Comparison of ENCODE assay signal across 14 mouse cellular contexts in genomic region chr13:47151060-47151459, GRCm38 (mm10). TPM values are rescaled to one million over a fixed set of nuclear protein-coding genes. Genes with fewer than 3 reads are reported as not detected.
DNase-seq lines count a peak whose midpoint lies in the region; ATAC-seq lines count a peak whose summit lies in the region.
"Had no signal": no experiment of that assay in that cellular context is flagged by ENCODE, and none has a peak within 500 bp of the region (broad histone marks: within the 10 kb centered on the region; RNA-seq: fewer than 3 reads in every experiment).

No protein-coding gene starts in this region.

- peaks cover 23% of the 10 kb centered on the region for H3K4me1 ChIP-seq in heart, embryonic 11.5 days (ENCODE audit: control insufficient read depth, insufficient read depth, low read length)

- H3K27ac ChIP-seq in heart, embryonic 11.5 days (ENCODE audit: low read depth, low read length) = no peak overlapping the region
- H3K27ac ChIP-seq: heart, embryonic 13.5 days; hindbrain, embryonic 14.5 days; limb, embryonic 15.5 days; midbrain, embryonic 10.5 days had no signal

- WGBS in heart, embryonic 11.5 days (ENCODE audit: insufficient replicate concordance) = 89% methylated on average over 14 of the region's 14 CpGs

- H3K27me3 ChIP-seq in heart, embryonic 11.5 days (ENCODE audit: control insufficient read depth, insufficient read depth, low read length) = no peaks in the 10 kb centered on the region
- H3K27me3 ChIP-seq: heart, embryonic 13.5 days; limb, embryonic 15.5 days; Patski had no signal

- peak; percentile 13 for DNase-seq in heart, postnatal 25 days (ENCODE audit: low spot score)
- peak; percentile 4 for DNase-seq in 416B (ENCODE audit: low read depth)
- peak; percentile 65 for DNase-seq in brain, adult 2 months (ENCODE audit: low read depth, low spot score)
- DNase-seq in lung, postnatal 10 days = peak; percentile 60
- DNase-seq in cerebellum, adult 11-12 months = no peak
- no peak for DNase-seq in cerebellum, postnatal 4 days (ENCODE audit: low spot score in 2 of 2)
- DNase-seq: kidney, adult 9 months had no signal

- intact Hi-C loops in heart, postnatal 25 days (cut with DNase I) = loop anchor here (10.0 kb wide), 1 partner anchor 74 kb away; no protein-coding TSS in a partner anchor

- no peak overlapping the region for H3K4me2 ChIP-seq in heart, embryonic 11.5 days
- H3K4me2 ChIP-seq: heart, embryonic 13.5 days; hindbrain, embryonic 14.5 days; limb, embryonic 15.5 days had no signal

- H3K9me3 ChIP-seq in heart, embryonic 11.5 days (replicated peaks; ENCODE audit: control insufficient read depth, low read length) = no peaks in the 10 kb centered on the region
- H3K9me3 ChIP-seq: heart, embryonic 13.5 days; limb, embryonic 15.5 days; midbrain, embryonic 10.5 days had no signal

- no peak overlapping the region for H3K9ac ChIP-seq in heart, embryonic 11.5 days (ENCODE audit: low read depth, low read length)
- H3K9ac ChIP-seq: heart, embryonic 13.5 days; hindbrain, embryonic 14.5 days; limb, embryonic 15.5 days had no signal

- H3K36me3 ChIP-seq in heart, embryonic 11.5 days (ENCODE audit: control insufficient read depth, insufficient read depth, low read length) = no peaks in the 10 kb centered on the region
- H3K36me3 ChIP-seq: heart, embryonic 13.5 days; limb, embryonic 15.5 days; midbrain, embryonic 10.5 days had no signal

- no peak overlapping the region for H3K4me3 ChIP-seq in heart, embryonic 11.5 days (ENCODE audit: low read depth, low read length)
- H3K4me3 ChIP-seq: heart, embryonic 13.5 days; limb, embryonic 15.5 days; midbrain, embryonic 10.5 days had no signal

- ATAC-seq in heart, embryonic 11.5 days (replicated peaks; ENCODE audit: insufficient number of reproducible peaks, low FRiP score, low TSS enrichment) = no peak
- ATAC-seq: forebrain, embryonic 16.5 days; Patski had no signal

RNA-seq across cellular contexts. Expression of gene Rnf144b, which starts 28.6 kb away (rescaled TPM):
- total RNA-seq in heart, postnatal 25 days (2021) = 10 to 100 TPM; 14.8 to 20.8 TPM
- 1.6 TPM in 2 replicates for polyA plus RNA-seq in heart, embryonic 11.5 days (2014; fragmentation: Nextera tagmentation; extraction: Ambion mirVana)

RNA-seq across cellular contexts. Expression of gene Dek, which starts 45.1 kb away (rescaled TPM):
- total RNA-seq in heart, postnatal 25 days (2021) = 10 to 100 TPM; 30.5 to 37.1 TPM
- 165 and 200 TPM in 2 replicates for polyA plus RNA-seq in heart, embryonic 11.5 days (2014; fragmentation: Nextera tagmentation; extraction: Ambion mirVana)

Comparison
In these comparisons a context has a peak if more than half of its experiments do, and no peak if none do; other contexts are left out.
1. DNase-seq: peak in heart, postnatal 25 days (single experiment), 416B (single experiment), brain, adult 2 months (single experiment) and lung, postnatal 10 days (single experiment); none in cerebellum, adult 11-12 months (single experiment) and cerebellum, postnatal 4 days (0 of 2).